Mouse (Mus musculus) heart, adult 2 months (tissue): Measurements from ENCODE around the gene Ccnq. TPM values are rescaled to one million over a fixed set of nuclear protein-coding genes. Genes with fewer than 3 reads are reported as not detected.

Source experiments
- DNase-seq, 2 experiments: peaks; one replicate each; pipeline ENCODE4 v3.0.0; 2021
- H3K27ac ChIP-seq: fragments of 200-600 bp; 2 replicates; pipeline ENCODE4 v1.8.1; 2022
- H3K27me3 ChIP-seq: fragments of 200-500 bp; 2 replicates; pipeline ENCODE4 v1.6.1; 2012; ENCODE audit warnings: mild to moderate bottlenecking, low read length, inconsistent platforms, mixed read lengths; ENCODE audit not compliant: control insufficient read depth, insufficient read depth
- H3K36me3 ChIP-seq: fragments of 200-500 bp; 2 replicates; pipeline ENCODE4 v1.6.1; 2012; ENCODE audit warnings: low read length, inconsistent platforms; ENCODE audit not compliant: control insufficient read depth, insufficient read depth
- H3K4me1 ChIP-seq: fragments of 200-500 bp; 2 replicates; pipeline ENCODE4 v1.6.1; 2011; ENCODE audit warnings: low read length; ENCODE audit not compliant: control insufficient read depth, insufficient read depth
- H3K4me3 ChIP-seq: fragments of 200-600 bp; 2 replicates; pipeline ENCODE4 v1.8.1; 2022
- H3K79me2 ChIP-seq: fragments of 200-500 bp; replicated peaks from 2 replicates; pipeline ENCODE4 v1.6.1; 2012; ENCODE audit warnings: mild to moderate bottlenecking, inconsistent platforms, low read length, moderate library complexity, mixed read lengths; ENCODE audit not compliant: control insufficient read depth, insufficient read depth
- H3K9ac ChIP-seq: fragments of 200-500 bp; 2 replicates; pipeline ENCODE4 v1.6.1; 2012; ENCODE audit warnings: low read depth, mild to moderate bottlenecking, control low read depth, inconsistent platforms, low read length, mixed read lengths
- CTCF ChIP-seq: fragments of 200-600 bp; IDR thresholded peaks from 2 replicates; pipeline ENCODE4 v1.8.1; 2022; ENCODE audit warnings: antibody characterized with exemption, mild to moderate bottlenecking, moderate library complexity
- EP300 ChIP-seq: fragments of 200-500 bp; IDR thresholded peaks from 2 replicates; pipeline ENCODE4 v1.6.1; 2011; ENCODE audit warnings: low read depth, low read length, control low read depth; ENCODE audit not compliant: insufficient read depth
- POLR2A ChIP-seq: fragments of 200-500 bp; IDR thresholded peaks from 2 replicates; pipeline ENCODE4 v1.6.1; 2011; ENCODE audit warnings: mild to moderate bottlenecking, low read depth, low read length, control low read depth; ENCODE audit not compliant: insufficient read depth
- WGBS: fragments of 180-500 bp; shearing (Covaris S2); methylation state at CpG from one replicate; pipeline ENCODE4 v1.1.7; 2018; 5-methylcytosine and 5-hydroxymethylcytosine counted together
- intact Hi-C: fragments of 180-260 bp; cut with DNase I; formaldehyde crosslinking; loops from one replicate; pipeline ENCODE4 v1.15.1; 2025
- polyA plus RNA-seq: library from polyadenylated mRNA; depleted of rRNA; stranded (reverse); fragments of >200 nt; gene quantifications from 2 replicates; pipeline ENCODE4 v1.2.3, GENCODE M21; 2012
- total RNA-seq, 2 experiments: library from RNA; stranded (reverse); gene quantifications; 2 replicates each; pipeline ENCODE4 v1.2.3; 2021

Ccnq gene
- total and polyA plus RNA-seq, 3 experiments = 18.4 to 42.4 (median 19.0) TPM

- no peak for DNase-seq
- Histone ChIP-seq H3K4me1 (peaks cover 2% of the 10 kb centered on the region), H3K36me3 (no peaks in the 10 kb centered on the region), H3K79me2 (no peaks in the 10 kb centered on the region), H3K4me3 (no peak overlapping the region), H3K9ac (no peak overlapping the region), H3K27ac (no peak overlapping the region), H3K27me3 (no peaks in the 10 kb centered on the region)
- TF ChIP-seq EP300 (no peak), CTCF (no peak), POLR2A (no peak)
- intact Hi-C loops = loop anchor here (5.0 kb wide), 1 partner anchor 56 kb away; the partner anchor contains the start of gene Nlk
- 88% methylated on average over 1 of the region's 1 CpGs for WGBS
These were observed 1.7 kb upstream of the Ccnq start for GRCm38 (mm10) chr11:78753183-78753582.

DNA sequence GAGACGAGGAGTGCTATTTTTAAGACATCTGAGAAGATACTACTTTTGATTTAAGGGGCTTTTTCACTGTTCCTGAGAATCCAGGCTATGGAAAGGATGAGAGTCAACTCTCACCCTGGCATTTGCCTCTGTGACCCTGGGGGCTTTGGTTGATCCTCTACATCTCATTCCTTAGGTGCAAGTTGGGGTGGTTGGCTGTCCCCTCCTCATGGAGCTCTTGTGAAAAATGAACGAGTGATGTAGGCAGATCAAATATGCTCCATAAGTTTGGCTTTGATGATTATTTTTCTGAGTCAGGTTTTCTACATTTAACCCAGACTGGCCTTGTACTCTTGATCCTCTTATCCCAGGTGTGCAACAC, 294 bp upstream of the Ccnq start:
- WGBS = 7% methylated on average over 2 of the region's 2 CpGs
- H3K36me3 ChIP-seq = no peaks in the 10 kb centered on the region
- peak overlapping the region; percentile 85 for H3K9ac ChIP-seq
- no peak for TF ChIP-seq EP300
- TF ChIP-seq CTCF = no peak
- TF ChIP-seq POLR2A = no peak
- no peaks in the 10 kb centered on the region for H3K79me2 ChIP-seq
- peak overlapping the region; percentile 70 for H3K4me3 ChIP-seq
- H3K27me3 ChIP-seq = no peaks in the 10 kb centered on the region
- peaks cover 2% of the 10 kb centered on the region for H3K4me1 ChIP-seq
- DNase-seq = no peak
- intact Hi-C loops = loop anchor here (2.0 to 5.0 kb wide), 2 partner anchors 55 to 75 kb away; partner anchors contain the start of genes Lyrm9 and Nlk
- H3K27ac ChIP-seq = peak overlapping the region; percentile 75

GRCm38 (mm10) chr11:78746264-78746663, 5.3 kb downstream of the Ccnq start:
- 69% methylated on average over 7 of the region's 7 CpGs for WGBS

DNA sequence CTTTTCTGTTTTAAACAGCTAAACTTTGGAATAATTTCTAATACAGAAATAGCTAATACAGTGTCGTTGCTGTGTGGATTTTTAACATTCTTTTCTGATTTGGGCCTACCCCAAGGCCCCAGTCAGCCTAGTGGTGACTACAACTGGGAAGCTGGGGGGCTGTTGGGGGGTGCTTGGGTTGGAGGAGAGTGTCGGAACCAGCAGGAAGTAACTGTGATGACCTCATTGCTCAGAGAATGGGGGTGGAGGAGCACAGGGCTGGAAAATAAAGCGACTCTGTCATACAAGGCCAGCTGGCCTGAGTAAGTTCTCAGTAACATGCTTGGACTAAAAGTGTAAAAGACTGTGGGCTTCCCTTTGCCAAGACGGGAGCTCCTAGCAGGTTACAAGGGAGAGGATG, 6.1 kb downstream of the Ccnq start:
- H3K27ac ChIP-seq = peak overlapping the region; percentile 28; the same call in 1 of the 2 replicates

More at GRCm38 (mm10) chr11:78746264-78746663, 5.3 kb downstream of the Ccnq start:
- no peak overlapping the region for H3K4me3 ChIP-seq
- no peak overlapping the region for H3K27ac ChIP-seq
- H3K79me2 ChIP-seq = no peaks in the 10 kb centered on the region
- no peak for DNase-seq
- no peaks in the 10 kb centered on the region for H3K4me1 ChIP-seq
- TF ChIP-seq CTCF = no peak
- TF ChIP-seq POLR2A = no peak
- no peak for TF ChIP-seq EP300
- H3K36me3 ChIP-seq = no peaks in the 10 kb centered on the region
- no peak overlapping the region for H3K9ac ChIP-seq
- H3K27me3 ChIP-seq = no peaks in the 10 kb centered on the region
- intact Hi-C loops = no loop called here

DNA sequence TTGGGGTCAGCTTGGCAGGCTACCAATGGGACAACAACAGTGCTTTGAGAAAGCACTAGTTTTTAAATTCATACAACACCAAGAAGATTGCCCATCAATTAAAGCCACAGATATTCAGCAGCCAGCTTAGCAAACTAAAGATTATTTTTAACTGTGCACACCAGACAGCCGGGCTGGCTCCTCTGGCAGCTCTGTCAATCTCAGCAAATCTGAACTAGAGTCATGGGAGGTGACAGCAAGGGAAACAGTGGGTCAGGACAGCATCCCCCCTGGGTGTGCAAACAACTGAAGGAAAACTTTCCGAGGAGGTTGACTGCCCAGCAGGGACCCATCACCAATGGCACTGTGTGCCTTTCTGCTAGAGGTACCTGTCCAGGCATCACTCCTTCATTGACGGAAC, 9.1 kb downstream of the Ccnq start:
- no peaks in the 10 kb centered on the region for H3K4me1 ChIP-seq
- no peak overlapping the region for H3K27ac ChIP-seq
- H3K9ac ChIP-seq = no peak overlapping the region
- intact Hi-C loops = no loop called here
- 57% methylated on average over 3 of the region's 3 CpGs for WGBS
- H3K27me3 ChIP-seq = no peaks in the 10 kb centered on the region
- H3K79me2 ChIP-seq = no peaks in the 10 kb centered on the region
- no peak for DNase-seq
- no peaks in the 10 kb centered on the region for H3K36me3 ChIP-seq
- no peak for TF ChIP-seq CTCF
- no peak for TF ChIP-seq EP300
- no peak for TF ChIP-seq POLR2A
- H3K4me3 ChIP-seq = no peak overlapping the region

More for the DNA sequence above, 6.1 kb downstream of the Ccnq start:
- 22% methylated on average over 4 of the region's 4 CpGs for WGBS
- TF ChIP-seq POLR2A (no peak), CTCF (no peak), EP300 (no peak)
- no peaks in the 10 kb centered on the region for H3K27me3 ChIP-seq
- DNase-seq = peak; percentile 11 to 18
- H3K4me3 ChIP-seq = no peak overlapping the region
- H3K36me3 ChIP-seq = no peaks in the 10 kb centered on the region
- no peak overlapping the region for H3K9ac ChIP-seq
- no peaks in the 10 kb centered on the region for H3K4me1 ChIP-seq
- intact Hi-C loops = no loop called here
- H3K79me2 ChIP-seq = no peaks in the 10 kb centered on the region

DNA sequence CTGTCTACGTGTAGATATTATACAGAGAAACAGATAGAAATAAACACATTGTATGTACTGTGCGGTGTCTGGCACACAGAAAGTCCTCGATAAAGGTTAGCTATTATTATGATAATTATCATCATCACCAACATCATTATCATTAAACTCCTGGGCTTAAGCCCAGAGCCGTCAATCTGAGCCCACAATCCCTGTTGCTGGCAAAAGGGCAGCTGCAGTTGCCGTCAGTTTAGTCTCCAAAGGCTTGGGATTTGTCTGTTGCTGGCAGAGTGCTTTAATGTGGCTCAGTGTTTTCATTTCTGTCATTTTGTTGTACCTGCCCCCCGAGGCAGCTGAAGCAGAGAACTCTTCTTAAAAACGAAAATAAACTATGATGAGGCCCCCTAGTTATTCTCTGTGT, 9.6 kb downstream of the Ccnq start:
- intact Hi-C loops = no loop called here
- Histone ChIP-seq H3K36me3 (no peaks in the 10 kb centered on the region), H3K4me1 (no peaks in the 10 kb centered on the region), H3K79me2 (no peaks in the 10 kb centered on the region), H3K9ac (no peak overlapping the region), H3K4me3 (no peak overlapping the region), H3K27me3 (no peaks in the 10 kb centered on the region), H3K27ac (no peak overlapping the region)
- DNase-seq = no peak
- TF ChIP-seq EP300 = no peak
- no peak for TF ChIP-seq CTCF
- TF ChIP-seq POLR2A = no peak
- 55% methylated on average over 7 of the region's 7 CpGs for WGBS
